Mouse (Mus musculus) cerebellum, adult 2 months (tissue): ENCODE measurements around the gene Ccdc155.

Source experiments
- CTCF ChIP-seq: fragments of 200-500 bp; IDR thresholded peaks from 2 replicates; pipeline ENCODE4 v1.5.1; 2011; ENCODE audit warnings: low read depth, mild to moderate bottlenecking, control low read depth, low read length, moderate library complexity, borderline replicate concordance; ENCODE audit not compliant: insufficient read depth
- POLR2A ChIP-seq: fragments of 200-500 bp; IDR thresholded peaks from 2 replicates; pipeline ENCODE4 v1.6.1; 2011; ENCODE audit warnings: low read length, control low read depth, borderline replicate concordance; ENCODE audit not compliant: insufficient read depth

DNA sequence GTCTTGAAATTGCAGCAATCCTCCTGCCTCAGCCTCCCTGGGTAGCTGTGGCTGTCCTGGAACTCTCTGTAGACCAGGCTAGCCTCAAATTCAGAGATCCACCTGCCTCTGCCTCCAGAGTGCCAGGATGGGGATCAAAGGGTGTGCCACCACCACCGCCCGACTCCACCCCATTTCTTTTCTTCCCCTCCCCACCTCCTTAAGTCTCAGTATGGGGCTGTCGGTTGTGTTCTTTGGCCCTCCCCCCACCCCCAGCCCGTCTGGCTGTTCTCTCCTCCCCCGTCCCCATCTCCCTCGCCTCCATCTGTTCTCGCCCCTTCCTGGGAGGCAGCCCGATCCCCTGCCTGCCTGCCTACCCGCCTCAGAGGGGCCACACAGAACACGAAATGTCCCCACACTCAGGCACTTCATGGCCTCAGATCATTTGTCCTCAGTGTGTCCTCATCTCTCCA is 37.7 kb downstream of the Ccdc155 start:
- TF ChIP-seq POLR2A (peak; percentile 30; the same call in 1 of the 2 replicates), CTCF (no peak)
